ENCODE assay signal across 9 mouse cellular contexts in the genomic region with DNA sequence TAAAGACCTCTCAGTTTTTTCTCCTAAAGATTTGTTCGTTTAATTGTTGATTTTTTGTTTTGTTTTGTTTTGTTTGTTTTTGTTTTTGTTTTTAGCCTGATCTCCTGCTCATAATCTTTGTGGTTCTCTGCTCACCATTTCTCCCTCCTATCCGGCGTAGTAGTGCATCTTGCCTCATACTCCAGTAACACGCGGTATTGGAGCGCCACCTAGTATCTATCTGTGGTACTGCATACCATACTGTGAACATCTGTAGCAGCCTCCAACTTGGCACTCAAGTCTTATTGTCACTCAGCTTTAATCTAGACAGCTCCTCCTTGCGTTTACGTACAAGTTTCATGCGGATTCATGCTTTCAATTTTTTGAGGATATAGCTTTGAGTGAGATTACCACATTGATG. TPM values are rescaled to one million over a fixed set of nuclear protein-coding genes. Genes with fewer than 3 reads are reported as not detected.
DNase-seq lines count a peak whose midpoint lies in the region; ATAC-seq and TF ChIP-seq lines count a peak whose summit lies in the region.
"Had no signal": no experiment of that assay in that cellular context is flagged by ENCODE, and none has a peak within 500 bp of the region (broad histone marks: within the 10 kb centered on the region; RNA-seq: fewer than 3 reads in every experiment).

No protein-coding gene starts in this region.

- no peaks in the 10 kb centered on the region for H3K4me1 ChIP-seq in forebrain, postnatal 0 days (ENCODE audit: insufficient read depth)
- H3K4me1 ChIP-seq in hindbrain, embryonic 13.5 days (replicated peaks): no peaks in the 10 kb centered on the region

- 16% methylated on average over 9 of the region's 9 CpGs for WGBS in forebrain, postnatal 0 days
- 16% methylated on average over 9 of the region's 9 CpGs for WGBS in hindbrain, embryonic 13.5 days

- no peak overlapping the region for H3K4me3 ChIP-seq in forebrain, postnatal 0 days (ENCODE audit: low read depth, low read length)
- H3K4me3 ChIP-seq in hindbrain, embryonic 13.5 days: no peak overlapping the region

- no peaks in the 10 kb centered on the region for H3K36me3 ChIP-seq in forebrain, postnatal 0 days (ENCODE audit: insufficient read depth)
- no peaks in the 10 kb centered on the region for H3K36me3 ChIP-seq in hindbrain, embryonic 13.5 days

- no peaks in the 10 kb centered on the region for H3K9me3 ChIP-seq in forebrain, postnatal 0 days (ENCODE audit: low read length)
- H3K9me3 ChIP-seq in hindbrain, embryonic 13.5 days: no peaks in the 10 kb centered on the region

- DNase-seq in Muller cell, postnatal 12 days (ENCODE audit: inconsistent ontology term): peak; percentile 16
- DNase-seq in cerebellum, adult 11 months: peak; percentile 29
- peak; percentile 84 for DNase-seq in forebrain, postnatal 0 days
- peak; percentile 60 to 81 for DNase-seq in layer of hippocampus, postnatal 14 days (ENCODE audit: low spot score in 2 of 2)
- peak; percentile 85 for DNase-seq in lung, postnatal 36 days
- peak; percentile 52 for DNase-seq in retina, postnatal 7 days (ENCODE audit: low read depth, low spot score)
- peak; percentile 24 for DNase-seq in yolk sac, embryonic 10.5 days (ENCODE audit: low spot score)

- ATAC-seq in forebrain, postnatal 0 days: peak; percentile 89
- peak; percentile 83 for ATAC-seq in hindbrain, embryonic 13.5 days (ENCODE audit: low FRiP score)

- H3K27ac ChIP-seq in forebrain, postnatal 0 days (ENCODE audit: low read depth, low read length): no peak overlapping the region
- H3K27ac ChIP-seq in hindbrain, embryonic 13.5 days: no peak overlapping the region
- H3K27ac ChIP-seq: macrophage had no signal

- no peak overlapping the region for H3K9ac ChIP-seq in forebrain, postnatal 0 days
- H3K9ac ChIP-seq in hindbrain, embryonic 13.5 days: no peak overlapping the region

- H3K27me3 ChIP-seq in forebrain, postnatal 0 days (ENCODE audit: insufficient read depth, low read length): no peaks in the 10 kb centered on the region
- no peaks in the 10 kb centered on the region for H3K27me3 ChIP-seq in hindbrain, embryonic 13.5 days

- peak; percentile 89 for TF ChIP-seq CTCF in forebrain, postnatal 0 days (IDR thresholded peaks at IDR 0.05; ENCODE audit: low read depth)

- H3K4me2 ChIP-seq in forebrain, postnatal 0 days (ENCODE audit: low read depth): no peak overlapping the region
- no peak overlapping the region for H3K4me2 ChIP-seq in hindbrain, embryonic 13.5 days

RNA-seq across cellular contexts. Expression of gene Sytl4, which starts 37.4 kb away (rescaled TPM):
- total RNA-seq in forebrain, postnatal 0 days (2014; rRNA removed): 0.86 and 1.1 TPM in 2 replicates
- 0.34 and 0.41 TPM in 2 replicates for polyA plus RNA-seq in forebrain, postnatal 0 days (2015; fragmentation: Nextera tagmentation; extraction: Ambion mirVana)
- polyA plus RNA-seq in hindbrain, embryonic 13.5 days (2015; fragmentation: Nextera tagmentation; extraction: Ambion mirVana): 0.89 and 1.4 TPM in 2 replicates
- total RNA-seq in layer of hippocampus, postnatal 14 days (2021): 1 to 10 TPM in 1 of 2 experiments, under 1 TPM in 1; 0.88 to 1.0 TPM

RNA-seq across cellular contexts. Expression of gene Cstf2, which starts 40.0 kb away (rescaled TPM):
- total RNA-seq in forebrain, postnatal 0 days (2014; rRNA removed): 72.6 and 79.4 TPM in 2 replicates
- polyA plus RNA-seq in forebrain, postnatal 0 days (2015; fragmentation: Nextera tagmentation; extraction: Ambion mirVana): 30.8 and 38.3 TPM in 2 replicates
- polyA plus RNA-seq in hindbrain, embryonic 13.5 days (2015; fragmentation: Nextera tagmentation; extraction: Ambion mirVana): 62.3 and 64.5 TPM in 2 replicates
- total RNA-seq in layer of hippocampus, postnatal 14 days (2021): 100 to 1,000 TPM; 113 to 130 TPM

Comparison
In these comparisons a context has a peak if more than half of its experiments do, and no peak if none do; other contexts are left out.
1. DNase-seq: peak in every context shown above with its lines; median percentile 85 in lung, postnatal 36 days; 84 in forebrain, postnatal 0 days; 70 in layer of hippocampus, postnatal 14 days; 52 in retina, postnatal 7 days; 29 in cerebellum, adult 11 months; 24 in yolk sac, embryonic 10.5 days; 16 in Muller cell, postnatal 12 days.